Mouse (Mus musculus) heart, adult 2 months (tissue): ENCODE results near the gene Stx18.

ENCODE experiments used
- CTCF ChIP-seq: fragments of 200-600 bp; IDR thresholded peaks from 2 replicates; pipeline ENCODE4 v1.8.1; 2022; ENCODE audit warnings: antibody characterized with exemption, mild to moderate bottlenecking, moderate library complexity
- EP300 ChIP-seq: fragments of 200-500 bp; IDR thresholded peaks from 2 replicates; pipeline ENCODE4 v1.6.1; 2011; ENCODE audit warnings: low read depth, low read length, control low read depth; ENCODE audit not compliant: insufficient read depth

- TF ChIP-seq CTCF = no peak
- no peak for TF ChIP-seq EP300
Observed at GRCm38 (mm10) chr5:38158947-38159633, 120.5 kb downstream of the Stx18 start.
